Mouse (Mus musculus) intestine, postnatal 0 days (tissue): ENCODE measurements around the gene Stk39. TPM values are rescaled to one million over a fixed set of nuclear protein-coding genes. Genes with fewer than 3 reads are reported as not detected.
"Not testable (repeated sequence)": the region's sequence is repeated elsewhere in the genome, so short reads cannot be mapped to it uniquely, and the experiment has no call there.

Experiments
- ATAC-seq: fragments of 200-750 bp; cut with Nextera tagmentation; 2 replicates; pipeline ENCODE4 v1.8.0; 2017; ENCODE audit warnings: mild to moderate bottlenecking, moderate TSS enrichment, moderate library complexity
- H3K27ac ChIP-seq: fragments of 300-500 bp; sonication (generic); 2 replicates; pipeline ENCODE4 v1.5.1; 2014; ENCODE audit warnings: mild to moderate bottlenecking, low read depth, low read length, moderate library complexity
- H3K27me3 ChIP-seq: fragments of 300-500 bp; sonication (generic); replicated peaks from 2 replicates; pipeline ENCODE4 v1.6.1; 2014; ENCODE audit warnings: low read length, mixed read lengths; ENCODE audit not compliant: control insufficient read depth, insufficient read depth
- H3K36me3 ChIP-seq: fragments of 300-500 bp; sonication (generic); 2 replicates; pipeline ENCODE4 v1.6.1; 2014; ENCODE audit warnings: mild to moderate bottlenecking, moderate library complexity; ENCODE audit not compliant: control insufficient read depth, insufficient read depth
- H3K4me1 ChIP-seq: fragments of 300-500 bp; sonication (generic); replicated peaks from 2 replicates; pipeline ENCODE4 v1.6.1; 2014; ENCODE audit warnings: antibody characterized with exemption, low read length, mixed read lengths; ENCODE audit not compliant: control insufficient read depth, insufficient read depth
- H3K4me2 ChIP-seq: fragments of 300-500 bp; sonication (generic); replicated peaks from 2 replicates; pipeline ENCODE4 v1.6.1; 2014; ENCODE audit warnings: low read depth, mild to moderate bottlenecking, moderate library complexity
- H3K4me3 ChIP-seq: fragments of 300-500 bp; sonication (generic); 2 replicates; pipeline ENCODE4 v1.5.1; 2014; ENCODE audit warnings: low read depth, low read length
- H3K9ac ChIP-seq: fragments of 300-500 bp; sonication (generic); 2 replicates; pipeline ENCODE4 v1.6.1; 2014; ENCODE audit warnings: mild to moderate bottlenecking, low read depth, low read length
- H3K9me3 ChIP-seq: fragments of 300-500 bp; sonication (generic); 2 replicates; pipeline ENCODE4 v1.6.1; 2016; ENCODE audit warnings: mixed run types; ENCODE audit not compliant: control insufficient read depth
- CTCF ChIP-seq: sonication (generic); IDR thresholded peaks from 2 replicates; pipeline ENCODE4 v1.5.1; 2016; ENCODE audit warnings: low read depth, mild to moderate bottlenecking, control low read depth, antibody characterized with exemption, moderate library complexity
- WGBS: fragments of 180-500 bp; shearing (Covaris S2); extraction: QIAGEN DNeasy Blood & Tissue Kit; methylation state at CpG from one replicate; pipeline ENCODE4 v1.1.7; 2014; 5-methylcytosine and 5-hydroxymethylcytosine counted together
- polyA plus RNA-seq: library from polyadenylated mRNA; unstranded; fragments of >200 nt; fragmentation: Nextera tagmentation; extraction: Ambion mirVana; gene quantifications from 2 replicates; pipeline ENCODE4 v1.2.1, GENCODE M21; 2015

The Stk39 gene
- polyA plus RNA-seq, 1 experiment from 2014 or later, result 10.1 TPM

DNA sequence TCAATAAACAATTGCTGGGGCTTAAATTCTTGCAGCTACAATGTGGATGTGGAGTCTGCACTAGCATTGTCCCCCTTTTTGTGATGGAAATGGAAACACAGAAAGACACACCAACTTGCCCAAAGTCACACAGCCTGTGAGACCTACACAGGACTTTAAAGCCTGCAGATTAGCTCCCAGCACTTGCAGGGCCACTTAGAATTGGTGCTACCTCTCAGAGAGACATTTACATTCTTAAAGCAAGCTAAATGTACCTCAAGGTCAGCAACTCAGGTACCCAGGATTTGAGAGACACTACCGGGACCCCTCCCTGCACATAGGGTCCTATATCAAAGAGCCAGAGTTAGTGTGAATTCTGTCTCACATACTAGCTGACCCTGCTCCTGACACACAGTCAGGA is 227.5 kb downstream of the Stk39 start:
- 86% methylated on average over 1 of the region's 1 CpGs for WGBS
- H3K27me3 ChIP-seq, result no peaks in the 10 kb centered on the region
- no peak for TF ChIP-seq CTCF
- H3K9ac ChIP-seq, result no peak overlapping the region
- no peak overlapping the region for H3K4me3 ChIP-seq
- no peak overlapping the region for H3K4me2 ChIP-seq
- no peak for ATAC-seq
- no peaks in the 10 kb centered on the region for H3K9me3 ChIP-seq
- H3K4me1 ChIP-seq, result no peaks in the 10 kb centered on the region
- no peaks in the 10 kb centered on the region for H3K36me3 ChIP-seq
- no peak overlapping the region for H3K27ac ChIP-seq

GRCm38 (mm10) chr2:68243879-68244553 is 228.1 kb downstream of the Stk39 start:
- Histone ChIP-seq H3K36me3 (no peaks in the 10 kb centered on the region), H3K4me2 (no peak overlapping the region), H3K9ac (no peak overlapping the region), H3K27me3 (no peaks in the 10 kb centered on the region), H3K4me3 (no peak overlapping the region), H3K4me1 (no peaks in the 10 kb centered on the region), H3K9me3 (no peaks in the 10 kb centered on the region), H3K27ac (no peak overlapping the region)
- TF ChIP-seq CTCF, result no peak
- WGBS, result 79% methylated on average over 12 of the region's 12 CpGs
- ATAC-seq, result no peak

DNA sequence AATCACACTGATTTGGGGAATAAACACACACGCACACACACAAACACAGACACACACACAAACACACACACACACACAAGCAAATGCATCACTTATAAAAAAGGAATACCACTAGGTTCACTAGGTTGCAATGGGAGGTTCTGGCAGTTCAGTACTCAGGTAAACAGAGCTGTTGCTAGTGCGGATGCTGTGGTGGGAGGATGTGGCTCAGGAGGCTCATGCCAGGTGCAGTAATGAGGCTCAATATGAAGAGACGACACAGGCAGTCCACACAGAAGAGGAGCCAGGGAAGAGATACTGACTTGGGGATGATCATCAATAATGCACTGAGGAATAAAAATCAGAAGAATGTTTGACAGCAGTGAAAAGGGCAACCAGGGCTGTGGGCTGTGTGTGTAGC is 228.8 kb downstream of the Stk39 start:
- Histone ChIP-seq H3K27ac (no peak overlapping the region), H3K36me3 (no peaks in the 10 kb centered on the region), H3K9me3 (no peaks in the 10 kb centered on the region), H3K4me1 (no peaks in the 10 kb centered on the region), H3K9ac (no peak overlapping the region), H3K4me3 (no peak overlapping the region), H3K27me3 (no peaks in the 10 kb centered on the region), H3K4me2 (no peak overlapping the region)
- no peak for TF ChIP-seq CTCF
- 84% methylated on average over 3 of the region's 3 CpGs for WGBS
- no peak for ATAC-seq

- no peak for ATAC-seq
- 71% methylated on average over 3 of the region's 3 CpGs for WGBS
Measured at GRCm38 (mm10) chr2:68242069-68242468, 230.0 kb downstream of the Stk39 start.

DNA sequence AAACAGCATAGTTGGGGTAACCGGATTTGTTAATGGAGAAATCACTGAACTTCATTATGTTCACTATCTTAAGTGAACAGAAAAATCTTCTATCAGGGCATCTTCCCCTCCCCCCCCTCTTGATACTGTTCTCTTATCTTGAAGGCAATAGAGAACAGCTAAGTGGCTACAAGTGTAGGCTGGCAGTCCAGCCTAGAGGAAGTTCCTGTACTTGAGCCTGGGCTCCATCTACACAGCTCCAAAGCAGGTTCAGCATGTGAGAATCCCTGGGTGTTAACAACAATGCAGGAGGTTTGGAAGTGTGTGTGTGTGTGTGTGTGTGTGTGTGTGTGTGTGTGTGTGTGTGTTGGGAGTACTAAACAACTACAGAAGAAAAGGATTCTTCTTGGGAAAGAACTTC is 230.4 kb downstream of the Stk39 start:
- H3K27me3 ChIP-seq, result no peaks in the 10 kb centered on the region
- H3K4me1 ChIP-seq, result no peaks in the 10 kb centered on the region
- H3K4me2 ChIP-seq, result no peak overlapping the region
- H3K9me3 ChIP-seq, result no peaks in the 10 kb centered on the region
- WGBS, result 87% methylated on average over 1 of the region's 1 CpGs
- no peak for ATAC-seq
- H3K27ac ChIP-seq, result no peak overlapping the region
- H3K4me3 ChIP-seq, result no peak overlapping the region
- no peak for TF ChIP-seq CTCF
- H3K36me3 ChIP-seq, result no peaks in the 10 kb centered on the region
- H3K9ac ChIP-seq, result no peak overlapping the region

More at GRCm38 (mm10) chr2:68242069-68242468, 230.0 kb downstream of the Stk39 start:
- H3K4me1 ChIP-seq, result no peaks in the 10 kb centered on the region
- H3K9ac ChIP-seq, result no peak overlapping the region
- no peaks in the 10 kb centered on the region for H3K36me3 ChIP-seq
- TF ChIP-seq CTCF, result no peak
- no peak overlapping the region for H3K27ac ChIP-seq
- H3K4me3 ChIP-seq, result no peak overlapping the region
- no peaks in the 10 kb centered on the region for H3K9me3 ChIP-seq
- H3K4me2 ChIP-seq, result no peak overlapping the region
- no peaks in the 10 kb centered on the region for H3K27me3 ChIP-seq

DNA sequence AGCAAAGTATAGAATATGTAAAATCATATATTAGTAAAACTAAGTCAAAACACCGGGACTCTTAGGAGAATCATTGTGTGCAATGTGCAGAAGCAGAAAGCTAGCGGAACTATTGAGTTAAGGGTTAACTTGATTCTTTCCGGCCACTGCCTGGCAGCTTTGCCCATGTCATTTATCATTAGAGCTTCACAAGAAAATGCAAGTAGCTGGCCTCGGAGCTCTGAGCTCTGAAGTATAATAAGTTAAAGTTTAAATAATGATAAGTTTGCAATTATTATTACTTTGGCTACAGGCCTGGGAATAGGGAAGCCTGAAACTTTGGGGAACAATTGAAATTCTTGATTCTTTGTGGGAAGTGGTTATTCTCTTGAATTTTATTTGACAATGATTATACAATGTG is 232.7 kb downstream of the Stk39 start:
- H3K9me3 ChIP-seq, H3K4me2 ChIP-seq, ATAC-seq, H3K9ac ChIP-seq, H3K4me3 ChIP-seq, H3K4me1 ChIP-seq, H3K27me3 ChIP-seq, H3K27ac ChIP-seq, H3K36me3 ChIP-seq: not testable (repeated sequence)
- WGBS, result 33% methylated on average over 4 of the region's 4 CpGs

GRCm38 (mm10) chr2:68232929-68233328 is 239.1 kb downstream of the Stk39 start:
- Histone ChIP-seq H3K4me2 (no peak overlapping the region), H3K27ac (no peak overlapping the region), H3K9ac (no peak overlapping the region), H3K36me3 (no peaks in the 10 kb centered on the region), H3K4me1 (no peaks in the 10 kb centered on the region), H3K27me3 (no peaks in the 10 kb centered on the region), H3K9me3 (no peaks in the 10 kb centered on the region), H3K4me3 (no peak overlapping the region)
- WGBS, result 89% methylated on average over 5 of the region's 5 CpGs
- no peak for TF ChIP-seq CTCF
- ATAC-seq, result no peak
